Mouse (Mus musculus) testis, adult 2 months (tissue): ENCODE results near the gene Olfr491.

Source experiments
- CTCF ChIP-seq: fragments of 200-500 bp; IDR thresholded peaks from 2 replicates; pipeline ENCODE4 v1.5.1; 2012; ENCODE audit warnings: low read depth, mild to moderate bottlenecking, inconsistent platforms, low read length, moderate library complexity; ENCODE audit not compliant: control insufficient read depth, insufficient read depth, insufficient replicate concordance
- POLR2A ChIP-seq: fragments of 200-500 bp; IDR thresholded peaks from 2 replicates; pipeline ENCODE4 v1.6.1; 2012; ENCODE audit warnings: low read depth, mild to moderate bottlenecking, inconsistent platforms, low read length, moderate library complexity; ENCODE audit not compliant: control insufficient read depth

GRCm38 (mm10) chr7:108288834-108289233 lies 24.4 kb upstream of the Olfr491 start, which contains the start of gene Olfr490:
- TF ChIP-seq CTCF (no peak), POLR2A (no peak)
